Mouse (Mus musculus) CH12.LX (cell line): Measurements from ENCODE around the gene Gjb5. TPM values are rescaled to one million over a fixed set of nuclear protein-coding genes. Genes with fewer than 3 reads are reported as not detected.
A peak's percentile ranks its signal among the peaks of the same experiment; 100 is the strongest.

Experiments
- DNase-seq: peaks from one replicate; pipeline ENCODE4 v3.0.0-alpha.2; 2013; ENCODE audit errors: extremely low read depth
- H3K27ac ChIP-seq: 2 replicates; pipeline ENCODE4 v1.5.1; 2012; ENCODE audit warnings: low read depth, mild to moderate bottlenecking, control low read depth, moderate library complexity; ENCODE audit not compliant: insufficient read depth
- H3K27me3 ChIP-seq: replicated peaks from 2 replicates; pipeline ENCODE3; 2012; ENCODE audit warnings: inconsistent platforms
- H3K36me3 ChIP-seq, 2 experiments: replicated peaks in 1 of 2; 2 replicates each; pipeline versions ENCODE3 to v1.6.1; 2012; ENCODE audit warnings: inconsistent platforms in 1 of 2, low read length in 1 of 2, mild to moderate bottlenecking in 1 of 2, mixed read lengths in 1 of 2, moderate library complexity in 1 of 2; ENCODE audit not compliant: control insufficient read depth in 1 of 2, insufficient read depth in 1 of 2
- H3K4me1 ChIP-seq, 2 experiments: 2 replicates each; pipeline ENCODE4 v1.6.1; 2012; ENCODE audit warnings: inconsistent platforms in 1 of 2, moderate library complexity in 1 of 2; ENCODE audit not compliant: insufficient read depth in 2 of 2, control insufficient read depth in 1 of 2
- H3K4me2 ChIP-seq: 2 replicates; pipeline ENCODE4 v1.6.1; 2012; ENCODE audit warnings: low read depth, mild to moderate bottlenecking, control low read depth; ENCODE audit not compliant: poor library complexity, insufficient read depth, severe bottlenecking
- H3K4me3 ChIP-seq, 3 experiments: fragments of 150-350 bp in 1 of 3; sonication (generic) in 1 of 3; replicated peaks in 1 of 3; 2 replicates each; pipeline versions ENCODE3 to v1.5.1; 2011 to 2012; ENCODE audit warnings: low read depth in 2 of 3, low read length in 2 of 3, mild to moderate bottlenecking in 2 of 3, moderate library complexity in 2 of 3, control low read depth in 1 of 3, improper control_type of control experiment in 1 of 3, inconsistent platforms in 1 of 3, mixed read lengths in 1 of 3; ENCODE audit not compliant: poor library complexity in 1 of 3
- H3K79me2 ChIP-seq: replicated peaks from 2 replicates; pipeline ENCODE4 v1.6.1; 2012; ENCODE audit warnings: mild to moderate bottlenecking, moderate library complexity; ENCODE audit not compliant: control insufficient read depth, poor library complexity, insufficient read depth, severe bottlenecking; ENCODE audit errors: extremely low read depth
- H3K9ac ChIP-seq: 2 replicates; pipeline ENCODE4 v1.6.1; 2012; ENCODE audit warnings: low read depth, mild to moderate bottlenecking, control low read depth, moderate library complexity; ENCODE audit not compliant: insufficient read depth
- H3K9me3 ChIP-seq: replicated peaks from 2 replicates; pipeline ENCODE3; 2012; ENCODE audit warnings: low read length, inconsistent platforms, mixed read lengths
- BHLHE40 ChIP-seq: IDR thresholded peaks from 2 replicates; pipeline ENCODE4 v1.6.1; 2011; ENCODE audit warnings: mild to moderate bottlenecking, low read depth, low read length, improper control_type of control experiment
- CHD1 ChIP-seq: IDR thresholded peaks from 2 replicates; pipeline ENCODE4 v1.6.1; 2012; ENCODE audit warnings: low read depth, low read length, improper control_type of control experiment, inconsistent platforms
- CHD2 ChIP-seq: IDR thresholded peaks from 2 replicates; pipeline ENCODE4 v1.6.1; 2011; ENCODE audit warnings: low read length, improper control_type of control experiment
- CTCF ChIP-seq, 2 experiments: IDR thresholded peaks in 1 of 2; conservative IDR thresholded peaks in 1 of 2; 2 replicates each; pipeline ENCODE4 v1.5.1; 2011 to 2012; ENCODE audit warnings: low read depth in 2 of 2, low read length in 2 of 2, improper control_type of control experiment in 1 of 2, inconsistent platforms in 1 of 2, mild to moderate bottlenecking in 1 of 2, moderate library complexity in 1 of 2
- E2F4 ChIP-seq: IDR thresholded peaks from 2 replicates; pipeline ENCODE4 v1.6.1; 2011; ENCODE audit warnings: low read depth, low read length, improper control_type of control experiment; ENCODE audit not compliant: insufficient replicate concordance
- ELF1 ChIP-seq: IDR thresholded peaks from 2 replicates; pipeline ENCODE4 v1.6.1; 2014; ENCODE audit warnings: low read depth, mild to moderate bottlenecking, inconsistent platforms, low read length, improper control_type of control experiment
- EP300 ChIP-seq: IDR thresholded peaks from 2 replicates; pipeline ENCODE4 v1.6.1; 2011; ENCODE audit warnings: low read length, improper control_type of control experiment
- ETS1 ChIP-seq: conservative IDR thresholded peaks from 2 replicates; pipeline ENCODE4 v1.6.1; 2012; ENCODE audit warnings: low read depth, mild to moderate bottlenecking, inconsistent platforms, low read length, improper control_type of control experiment, moderate library complexity
- GABPA ChIP-seq: IDR thresholded peaks from 2 replicates; pipeline ENCODE4 v1.6.1; 2012; ENCODE audit warnings: low read depth, low read length, improper control_type of control experiment, inconsistent platforms; ENCODE audit not compliant: insufficient replicate concordance
- HCFC1 ChIP-seq: IDR thresholded peaks from 2 replicates; pipeline ENCODE4 v1.6.1; 2012; ENCODE audit warnings: low read depth, mild to moderate bottlenecking, inconsistent platforms, low read length, improper control_type of control experiment
- IRF4 ChIP-seq: IDR thresholded peaks from 2 replicates; pipeline ENCODE4 v1.6.1; 2014; ENCODE audit warnings: low read depth, mild to moderate bottlenecking, inconsistent platforms, low read length, improper control_type of control experiment
- JUN ChIP-seq: IDR thresholded peaks from 2 replicates; pipeline ENCODE4 v1.6.1; 2011; ENCODE audit warnings: low read depth, mild to moderate bottlenecking, low read length, improper control_type of control experiment, moderate library complexity; ENCODE audit not compliant: insufficient read depth
- JUND ChIP-seq: conservative IDR thresholded peaks from 2 replicates; pipeline ENCODE4 v1.6.1; 2011; ENCODE audit warnings: low read depth, low read length, improper control_type of control experiment
- KAT2A ChIP-seq: IDR thresholded peaks from 2 replicates; pipeline ENCODE4 v1.6.1; 2012; ENCODE audit warnings: low read length, improper control_type of control experiment, inconsistent platforms; ENCODE audit not compliant: insufficient replicate concordance
- MAFK ChIP-seq: IDR thresholded peaks from 2 replicates; pipeline ENCODE4 v1.6.1; 2011; ENCODE audit warnings: low read length, improper control_type of control experiment; ENCODE audit not compliant: insufficient replicate concordance
- MAX ChIP-seq: IDR thresholded peaks from 2 replicates; pipeline ENCODE4 v1.6.1; 2011; ENCODE audit warnings: low read length, improper control_type of control experiment
- MAZ ChIP-seq: IDR thresholded peaks from 2 replicates; pipeline ENCODE4 v1.6.1; 2012; ENCODE audit warnings: low read depth, mild to moderate bottlenecking, inconsistent platforms, low read length, improper control_type of control experiment, moderate library complexity
- MEF2A ChIP-seq: IDR thresholded peaks from 2 replicates; pipeline ENCODE4 v1.6.1; 2014; ENCODE audit warnings: low read depth, mild to moderate bottlenecking, inconsistent platforms, low read length, improper control_type of control experiment, borderline replicate concordance
- MXI1 ChIP-seq: IDR thresholded peaks from 2 replicates; pipeline ENCODE4 v1.6.1; 2011; ENCODE audit warnings: mild to moderate bottlenecking, low read depth, low read length, improper control_type of control experiment
- MYC ChIP-seq: IDR thresholded peaks from 2 replicates; pipeline ENCODE4 v1.6.1; 2011; ENCODE audit warnings: low read depth, mild to moderate bottlenecking, improper control_type of control experiment, low read length
- NELFE ChIP-seq: IDR thresholded peaks from 2 replicates; pipeline ENCODE4 v1.6.1; 2011; ENCODE audit warnings: low read depth, low read length, improper control_type of control experiment
- NRF1 ChIP-seq: IDR thresholded peaks from 2 replicates; pipeline ENCODE4 v1.6.1; 2014; ENCODE audit warnings: low read depth, mild to moderate bottlenecking, inconsistent platforms, low read length, improper control_type of control experiment, moderate library complexity
- PAX5 ChIP-seq: IDR thresholded peaks from 2 replicates; pipeline ENCODE4 v1.6.1; 2012; ENCODE audit warnings: low read length, inconsistent platforms, mixed read lengths
- POLR2A ChIP-seq: IDR thresholded peaks from 2 replicates; pipeline ENCODE4 v1.6.1; 2011; ENCODE audit warnings: low read depth, mild to moderate bottlenecking, improper control_type of control experiment, low read length
- POLR2AphosphoS2 ChIP-seq: IDR thresholded peaks from 2 replicates; pipeline ENCODE4 v1.6.1; 2011; ENCODE audit warnings: low read depth, low read length, improper control_type of control experiment
- RAD21 ChIP-seq: IDR thresholded peaks from 2 replicates; pipeline ENCODE4 v1.6.1; 2011; ENCODE audit warnings: low read depth, mild to moderate bottlenecking, low read length, improper control_type of control experiment, moderate library complexity
- RCOR1 ChIP-seq: conservative IDR thresholded peaks from 2 replicates; pipeline ENCODE4 v1.6.1; 2012; ENCODE audit warnings: low read depth, mild to moderate bottlenecking, inconsistent platforms, low read length, improper control_type of control experiment
- SIN3A ChIP-seq: IDR thresholded peaks from 2 replicates; pipeline ENCODE4 v1.6.1; 2012; ENCODE audit warnings: low read length, improper control_type of control experiment, inconsistent platforms
- SMC3 ChIP-seq: IDR thresholded peaks from 2 replicates; pipeline ENCODE4 v1.6.1; 2011; ENCODE audit warnings: low read depth, low read length, improper control_type of control experiment
- TBP ChIP-seq: conservative IDR thresholded peaks from 2 replicates; pipeline ENCODE4 v1.6.1; 2011; ENCODE audit warnings: low read depth, low read length, improper control_type of control experiment
- TCF12 ChIP-seq: IDR thresholded peaks from 2 replicates; pipeline ENCODE4 v1.6.1; 2014; ENCODE audit warnings: low read depth, mild to moderate bottlenecking, inconsistent platforms, low read length, improper control_type of control experiment
- UBTF ChIP-seq: IDR thresholded peaks from 2 replicates; pipeline ENCODE4 v1.6.1; 2012; ENCODE audit warnings: low read depth, mild to moderate bottlenecking, inconsistent platforms, low read length, improper control_type of control experiment, moderate library complexity
- USF1 ChIP-seq: IDR thresholded peaks from 2 replicates; pipeline ENCODE4 v1.6.1; 2014; ENCODE audit warnings: low read depth, mild to moderate bottlenecking, inconsistent platforms, low read length, improper control_type of control experiment
- USF2 ChIP-seq: conservative IDR thresholded peaks from 2 replicates; pipeline ENCODE4 v1.6.1; 2011; ENCODE audit warnings: low read depth, low read length, improper control_type of control experiment
- ZC3H11A ChIP-seq: IDR thresholded peaks from 2 replicates; pipeline ENCODE4 v1.6.1; 2012; ENCODE audit warnings: low read depth, mild to moderate bottlenecking, inconsistent platforms, low read length, improper control_type of control experiment
- ZKSCAN1 ChIP-seq: IDR thresholded peaks from 2 replicates; pipeline ENCODE4 v1.6.1; 2012; ENCODE audit warnings: low read depth, inconsistent platforms, low read length, improper control_type of control experiment, borderline replicate concordance
- ZMIZ1 ChIP-seq: IDR thresholded peaks from 2 replicates; pipeline ENCODE4 v1.6.1; 2012; ENCODE audit warnings: low read depth, mild to moderate bottlenecking, inconsistent platforms, low read length, improper control_type of control experiment
- ZNF384 ChIP-seq: IDR thresholded peaks from 2 replicates; pipeline ENCODE4 v1.6.1; 2012; ENCODE audit warnings: low read depth, low read length, improper control_type of control experiment, inconsistent platforms
- dilution Hi-C: fragments of 300-500 bp; cut with MboI; formaldehyde crosslinking; loops from 2 replicates; pipeline ENCODE4 v1.14.3; 2020; ENCODE audit warnings: low sequenced_read_pairs; ENCODE audit not compliant: extremely low pct_unique_long_range_greater_than_20kb, extremely low pct_ligation_motif_present
- in situ Hi-C: fragments of 300-500 bp; cut with MboI; formaldehyde crosslinking; loops from 3 replicates; pipeline ENCODE4 v1.14.3; 2019; ENCODE audit warnings: low sequenced_read_pairs, low pct_ligation_motif_present, low pct_unique_long_range_greater_than_20kb, mixed read lengths
- polyA plus RNA-seq: library from polyadenylated mRNA; unstranded; fragments of >175 nt; gene quantifications from 2 replicates; pipeline ENCODE4 v1.2.1, GENCODE M21; 2012; ENCODE audit warnings: low read depth; ENCODE audit not compliant: insufficient read length
- total RNA-seq, 2 experiments: library from RNA; depleted of rRNA; stranded (reverse); fragments of 300-350 nt in 1 of 2; fragments of >200 nt in 1 of 2; gene quantifications; 2 replicates each; pipeline ENCODE4 v1.2.3; 2012 to 2014

The Gjb5 gene
- total and polyA plus RNA-seq, 3 experiments: 0.34 to 0.50 TPM; not detected in 1

DNA sequence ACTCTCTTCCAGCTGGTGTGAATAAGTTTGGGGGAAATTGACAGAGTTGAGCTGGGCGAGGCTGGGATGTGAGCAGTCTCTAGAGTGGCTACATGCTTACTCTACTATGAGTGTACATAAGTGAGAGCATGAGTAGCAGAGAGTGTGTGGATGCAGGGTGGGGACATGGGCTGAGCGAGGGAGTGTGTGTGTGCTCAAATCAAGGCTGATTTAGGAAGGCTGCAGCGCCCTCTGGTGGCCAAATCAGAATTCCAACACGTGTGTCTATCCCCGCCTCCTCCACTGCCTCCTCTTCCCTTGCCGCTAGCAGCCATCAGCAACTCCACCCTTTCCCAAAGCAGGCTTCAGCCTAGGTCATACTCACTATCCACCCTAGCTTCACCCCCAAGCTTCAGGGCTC is 33.2 kb downstream of the Gjb5 start:
- no peak overlapping the region for H3K4me3 ChIP-seq
- H3K4me2 ChIP-seq: no peak overlapping the region
- H3K36me3 ChIP-seq: no peaks in the 10 kb centered on the region
- H3K9ac ChIP-seq: no peak overlapping the region
- H3K4me1 ChIP-seq: peaks cover 5 to 6% of the 10 kb centered on the region in 2 experiments
- H3K9me3 ChIP-seq: no peaks in the 10 kb centered on the region
- peak; percentile 94 for TF ChIP-seq MAX
- no peak for TF ChIP-seq TBP
- TF ChIP-seq JUND: no peak
- TF ChIP-seq UBTF: no peak
- no peak for TF ChIP-seq E2F4
- no peak for TF ChIP-seq USF1
- TF ChIP-seq USF2: no peak
- TF ChIP-seq CHD2: no peak
- no peak for TF ChIP-seq MEF2A
- no peak for TF ChIP-seq NELFE
- TF ChIP-seq SMC3: peak; percentile 48
- TF ChIP-seq HCFC1: no peak
- TF ChIP-seq ZMIZ1: no peak
- no peak for TF ChIP-seq SIN3A
- peak; percentile 69 for TF ChIP-seq RAD21
- no peak for TF ChIP-seq ETS1
- no peak for TF ChIP-seq EP300
- no peak for TF ChIP-seq GABPA
- no peak for TF ChIP-seq TCF12
- no peak for TF ChIP-seq ZNF384
- TF ChIP-seq KAT2A: no peak
- peak; percentile 47; the same call in 1 of the 2 replicates for TF ChIP-seq BHLHE40
- TF ChIP-seq MXI1: peak; percentile 63; the same call in 1 of the 2 replicates
- no peak for TF ChIP-seq JUN
- no peak for TF ChIP-seq POLR2AphosphoS2
- no peak for TF ChIP-seq CHD1
- no peak for TF ChIP-seq MAFK
- no peak for TF ChIP-seq IRF4
- no peak for TF ChIP-seq NRF1
- peak; percentile 58 to 80 for TF ChIP-seq CTCF (conservative IDR thresholded peaks at IDR 0.05 in 1 of 2, IDR thresholded peaks at IDR 0.05 in 1 of 2; ENCODE audit: low read depth in 2 of 2, low read length in 2 of 2)
- no peak for TF ChIP-seq ZKSCAN1
- TF ChIP-seq POLR2A: no peak
- TF ChIP-seq MAZ: no peak
- peak; percentile 97 for TF ChIP-seq MYC
- TF ChIP-seq ELF1: no peak
- TF ChIP-seq PAX5: no peak
- no peak for TF ChIP-seq ZC3H11A
- TF ChIP-seq RCOR1: no peak
- DNase-seq: peak; percentile 80
- in situ Hi-C loops (no loop called here), dilution Hi-C loops (no loop called here)
- peaks cover 16% of the 10 kb centered on the region for H3K27me3 ChIP-seq
- no peaks in the 10 kb centered on the region for H3K79me2 ChIP-seq
- no peak overlapping the region for H3K27ac ChIP-seq
